Mouse (Mus musculus) intestine, embryonic 16.5 days (tissue): ENCODE results near the gene Skp2. TPM values are rescaled to one million over a fixed set of nuclear protein-coding genes. Genes with fewer than 3 reads are reported as not detected.
A peak's percentile ranks its signal among the peaks of the same experiment; 100 is the strongest.

ENCODE experiments used
- ATAC-seq: fragments of 200-750 bp; cut with Nextera tagmentation; 2 replicates; pipeline ENCODE4 v1.8.0; 2017; ENCODE audit warnings: moderate TSS enrichment, moderate library complexity
- H3K27ac ChIP-seq: fragments of 300-500 bp; sonication (generic); 2 replicates; pipeline ENCODE4 v1.5.1; 2014; ENCODE audit warnings: mild to moderate bottlenecking, low read length
- H3K27me3 ChIP-seq: fragments of 300-500 bp; sonication (generic); replicated peaks from 2 replicates; pipeline ENCODE4 v1.6.1; 2014; ENCODE audit warnings: low read length, control low read depth, mixed read lengths; ENCODE audit not compliant: control insufficient read depth, insufficient read depth
- H3K36me3 ChIP-seq: fragments of 300-500 bp; sonication (generic); 2 replicates; pipeline ENCODE4 v1.6.1; 2014; ENCODE audit warnings: low read length, control low read depth; ENCODE audit not compliant: control insufficient read depth, insufficient read depth
- H3K4me1 ChIP-seq: fragments of 300-500 bp; sonication (generic); 2 replicates; pipeline ENCODE4 v1.6.1; 2014; ENCODE audit warnings: low read length, control low read depth, mixed read lengths; ENCODE audit not compliant: control insufficient read depth, insufficient read depth
- H3K4me2 ChIP-seq: fragments of 300-500 bp; sonication (generic); 2 replicates; pipeline ENCODE4 v1.6.1; 2014; ENCODE audit warnings: low read depth, low read length, control low read depth
- H3K4me3 ChIP-seq: fragments of 300-500 bp; sonication (generic); 2 replicates; pipeline ENCODE4 v1.5.1; 2014; ENCODE audit warnings: mild to moderate bottlenecking, low read length
- H3K9ac ChIP-seq: fragments of 300-500 bp; sonication (generic); 2 replicates; pipeline ENCODE4 v1.6.1; 2014; ENCODE audit warnings: low read depth, low read length
- H3K9me3 ChIP-seq: fragments of 300-500 bp; sonication (generic); 2 replicates; pipeline ENCODE4 v1.6.1; 2016; ENCODE audit warnings: low read length, control low read depth; ENCODE audit not compliant: control insufficient read depth
- whole genome bisulfite sequencing: fragments of 180-500 bp; shearing (Covaris S2); extraction: QIAGEN DNeasy Blood & Tissue Kit; methylation state at CpG from one replicate; pipeline ENCODE4 v1.1.7; 2014; 5-methylcytosine and 5-hydroxymethylcytosine counted together
- polyA plus RNA-seq: library from polyadenylated mRNA; unstranded; fragments of >200 nt; fragmentation: Nextera tagmentation; extraction: Ambion mirVana; gene quantifications from 2 replicates; pipeline ENCODE4 v1.2.1, GENCODE M21; 2015

Gene Skp2
- polyA plus RNA-seq, 1 experiment from 2014 or later, result 47.8 TPM

DNA sequence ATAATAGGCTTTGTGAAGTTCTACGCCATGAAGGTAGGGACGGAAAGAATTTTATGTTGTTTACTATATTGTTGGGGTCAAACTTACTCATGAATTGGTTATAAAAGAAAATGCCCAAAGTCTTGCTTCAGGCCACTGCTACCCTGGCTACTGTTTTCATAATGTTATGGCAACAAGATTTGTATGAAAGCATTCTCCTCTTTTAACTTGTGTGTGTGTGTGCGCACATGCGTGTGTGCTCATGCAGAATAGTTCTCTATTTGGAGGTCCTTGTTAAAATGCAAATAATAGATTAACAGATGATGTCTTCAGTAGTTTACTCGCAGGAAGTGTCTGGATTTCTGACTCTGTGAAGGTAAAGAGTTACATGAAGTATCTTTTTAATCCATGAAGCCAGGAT lies 81.5 kb downstream of the Skp2 start:
- no peaks in the 10 kb centered on the region for H3K36me3 ChIP-seq

DNA sequence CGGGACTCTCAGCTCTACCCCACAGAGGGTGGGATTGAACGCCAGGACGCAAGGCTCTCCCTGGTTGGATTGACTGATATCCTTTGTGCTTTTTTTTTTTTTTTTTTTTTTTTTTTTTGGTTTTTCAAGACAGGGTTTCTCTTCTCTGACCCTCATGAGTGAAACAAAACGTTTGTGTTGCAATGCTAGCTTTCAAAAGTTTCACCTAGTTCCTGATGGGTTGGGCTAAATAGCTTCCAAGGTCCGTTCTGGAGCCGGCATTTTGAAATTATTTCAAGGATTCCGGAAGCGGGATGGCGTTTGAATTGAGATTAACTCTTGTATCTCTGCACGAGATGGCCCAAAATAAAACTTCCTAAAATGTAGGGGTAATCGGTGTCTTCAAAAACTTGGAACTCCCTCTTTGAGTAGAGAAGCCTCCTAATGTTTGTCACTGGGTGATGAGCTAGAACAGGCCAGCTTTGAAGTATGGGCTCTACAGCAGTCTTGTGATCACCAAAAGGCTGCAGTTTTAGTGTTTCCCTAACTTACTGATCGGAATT lies 82.1 kb downstream of the Skp2 start:
- Histone ChIP-seq H3K9ac (peak overlapping the region; percentile 42), H3K27me3 (no peaks in the 10 kb centered on the region), H3K4me1 (peaks cover 26% of the 10 kb centered on the region), H3K36me3 (no peaks in the 10 kb centered on the region), H3K27ac (peak overlapping the region; percentile 61; the same call in 1 of the 2 replicates), H3K4me2 (peak overlapping the region; percentile 83), H3K9me3 (no peaks in the 10 kb centered on the region), H3K4me3 (peak overlapping the region; percentile 94)
- ATAC-seq, result no peak
- 26% methylated on average over 12 of the region's 12 CpGs for WGBS

More for the DNA sequence above, 81.5 kb downstream of the Skp2 start:
- no peak for ATAC-seq
- Histone ChIP-seq H3K27me3 (no peaks in the 10 kb centered on the region), H3K9ac (peak overlapping the region; percentile 42), H3K4me2 (peak overlapping the region; percentile 83), H3K27ac (peak overlapping the region; percentile 61; the same call in 1 of the 2 replicates), H3K9me3 (no peaks in the 10 kb centered on the region), H3K4me3 (peak overlapping the region; percentile 94), H3K4me1 (peaks cover 29% of the 10 kb centered on the region)
- WGBS, result 62% methylated on average over 5 of the region's 5 CpGs

DNA sequence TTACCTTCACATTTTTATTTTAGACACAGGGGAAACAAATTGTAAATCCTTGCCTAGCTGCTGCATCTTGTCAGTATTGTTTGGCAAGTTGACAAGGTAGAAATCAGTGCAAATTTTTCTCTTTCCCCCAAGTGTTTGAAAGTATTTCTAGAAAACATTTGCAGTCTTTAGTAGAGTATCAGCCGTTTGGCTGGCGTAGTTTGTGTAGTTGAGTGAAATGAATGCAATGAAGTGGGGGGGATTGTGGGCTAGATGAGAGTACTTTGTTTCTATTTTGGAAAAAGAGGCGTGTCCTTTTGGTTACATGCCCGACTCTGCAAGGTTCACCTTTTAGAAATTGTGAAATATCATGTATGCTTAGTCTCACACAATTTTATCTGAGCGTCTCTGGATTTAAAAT lies 82.6 kb downstream of the Skp2 start:
- no peaks in the 10 kb centered on the region for H3K27me3 ChIP-seq
- no peaks in the 10 kb centered on the region for H3K36me3 ChIP-seq
- peaks cover 26% of the 10 kb centered on the region for H3K4me1 ChIP-seq
- H3K4me2 ChIP-seq, result peak overlapping the region; percentile 83
- peak overlapping the region; percentile 61; the same call in 1 of the 2 replicates for H3K27ac ChIP-seq
- no peaks in the 10 kb centered on the region for H3K9me3 ChIP-seq
- H3K9ac ChIP-seq, result peak overlapping the region; percentile 96
- WGBS, result 13% methylated on average over 5 of the region's 5 CpGs
- peak overlapping the region; percentile 94 for H3K4me3 ChIP-seq
- ATAC-seq, result no peak

DNA sequence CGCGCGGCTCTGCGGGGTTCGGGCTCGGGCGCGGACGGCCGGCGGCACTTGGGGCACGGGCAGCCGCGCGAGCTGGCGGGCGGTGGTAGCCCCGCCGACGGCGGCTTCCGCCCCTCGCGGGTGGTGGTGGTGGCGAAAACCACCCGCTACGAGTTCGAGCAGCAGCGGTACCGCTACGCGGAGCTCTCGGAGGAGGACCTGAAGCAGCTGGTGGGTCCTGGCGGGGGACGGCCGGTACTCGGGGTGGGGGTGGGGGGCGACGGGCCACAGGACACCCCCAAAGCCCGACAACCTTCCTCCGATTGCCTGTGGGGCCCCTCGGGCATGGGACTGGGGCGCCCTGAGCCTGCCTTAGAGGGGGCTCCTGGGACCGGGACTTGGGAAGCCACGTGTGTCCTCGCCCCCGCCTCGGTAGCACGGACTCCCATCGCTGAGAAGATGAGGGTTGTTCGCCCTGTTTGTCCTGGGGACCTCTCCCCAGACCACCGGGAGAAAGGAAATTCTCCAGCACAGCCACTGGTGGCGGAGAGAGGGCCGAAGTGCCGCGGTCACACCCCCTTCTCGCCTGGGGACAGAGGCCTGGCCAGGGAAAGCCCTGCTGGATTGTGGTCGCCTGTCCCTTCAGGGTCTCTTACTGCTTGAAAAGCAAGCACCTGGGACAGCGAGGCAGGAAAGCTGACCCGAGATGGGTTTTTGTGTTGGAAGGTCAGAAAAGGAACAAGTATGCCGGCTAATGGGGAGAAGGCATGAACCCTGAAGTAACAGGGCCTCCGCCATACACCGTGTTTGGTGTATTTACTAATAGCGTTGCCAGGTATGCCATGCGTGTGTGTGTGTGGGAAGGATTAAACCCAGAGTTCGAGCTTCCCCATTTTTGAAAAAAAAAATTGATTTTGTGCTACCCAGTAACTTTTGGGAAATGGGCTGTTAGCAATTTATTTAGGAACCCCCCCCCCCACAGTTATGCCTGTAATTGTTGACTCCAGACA lies 83.4 kb downstream of the Skp2 start:
- peak overlapping the region; percentile 94 for H3K4me3 ChIP-seq
- peak overlapping the region; percentile 96 for H3K9ac ChIP-seq
- peak overlapping the region; percentile 92 for H3K27ac ChIP-seq
- no peaks in the 10 kb centered on the region for H3K27me3 ChIP-seq
- peak overlapping the region; percentile 83 for H3K4me2 ChIP-seq
- H3K36me3 ChIP-seq, result no peaks in the 10 kb centered on the region
- H3K9me3 ChIP-seq, result no peaks in the 10 kb centered on the region
- peaks cover 26% of the 10 kb centered on the region for H3K4me1 ChIP-seq
- WGBS, result under 1% methylated on average over 66 of the region's 66 CpGs
- ATAC-seq, result peak; percentile 20

DNA sequence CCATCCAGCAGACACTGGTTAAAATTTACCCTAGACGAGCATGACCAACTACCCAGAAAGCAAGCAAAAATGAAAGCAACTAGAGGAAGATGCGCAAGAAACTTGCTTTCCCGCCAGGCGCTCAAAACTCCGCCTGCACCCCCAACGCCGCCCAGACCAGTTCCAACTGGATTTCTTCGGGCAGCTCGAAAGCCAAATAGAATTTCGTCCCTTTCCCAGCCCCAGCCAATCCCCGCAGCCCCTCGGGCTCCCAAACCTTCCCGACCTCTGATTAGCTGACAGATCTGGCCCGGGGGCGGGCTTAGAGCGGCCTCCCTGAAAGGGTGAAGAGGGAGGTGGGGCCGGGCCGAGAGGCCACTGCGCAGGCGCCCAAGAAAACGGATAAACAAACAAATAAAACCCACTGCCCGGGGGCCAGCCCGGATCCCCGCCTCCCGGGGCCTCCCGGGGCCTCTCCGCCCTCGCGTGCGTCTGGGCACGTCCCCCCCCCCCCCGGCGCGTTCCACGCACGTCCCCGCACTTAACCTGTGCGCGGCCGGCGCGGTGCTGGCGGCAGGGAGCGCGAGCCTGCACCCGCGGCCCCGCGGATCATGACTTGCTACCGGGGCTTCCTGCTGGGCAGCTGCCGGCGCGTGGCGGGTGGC lies 84.2 kb downstream of the Skp2 start, which contains the start of gene Nadk2:
Nadk2 (plus strand) TSS at position 349 of the 644 bp plus-strand sequence.
- Histone ChIP-seq H3K4me2 (peak within 1 kb of the TSS; percentile 84), H3K27ac (peak within 1 kb of the TSS; percentile 92), H3K9ac (peak within 1 kb of the TSS; percentile 96), H3K27me3 (no peaks in the 10 kb centered on the region), H3K4me3 (peak within 1 kb of the TSS; percentile 94), H3K9me3 (no peaks in the 10 kb centered on the region), H3K4me1 (peaks cover 21% of the 10 kb centered on the region), H3K36me3 (no peaks in the 10 kb centered on the region)
- ATAC-seq, result peak; percentile 97
- WGBS, result under 1% methylated on average over 36 of the region's 54 CpGs

DNA sequence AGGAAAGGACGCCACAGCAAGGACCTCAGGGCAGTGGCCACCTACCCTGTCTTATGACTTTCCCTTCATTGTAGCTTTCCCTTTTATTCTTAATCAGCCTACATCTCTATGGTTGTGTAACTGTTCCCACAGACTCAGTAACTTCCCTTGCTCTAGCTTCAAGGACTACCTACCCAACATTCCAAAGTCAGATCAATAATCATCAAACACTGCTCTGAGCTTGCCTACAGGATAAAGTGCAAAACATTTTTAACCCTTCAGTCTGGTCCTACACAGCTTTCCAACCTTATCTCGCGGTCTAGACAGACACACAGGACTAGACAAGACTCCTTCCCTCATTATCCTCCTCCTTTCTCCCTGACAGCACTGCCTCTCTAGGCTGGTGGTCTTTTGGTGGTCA lies 84.9 kb downstream of the Skp2 start:
- Histone ChIP-seq H3K27me3 (no peaks in the 10 kb centered on the region), H3K4me3 (peak overlapping the region; percentile 94), H3K4me1 (peaks cover 17% of the 10 kb centered on the region), H3K4me2 (peak overlapping the region; percentile 84), H3K9ac (peak overlapping the region; percentile 70), H3K27ac (peak overlapping the region; percentile 92), H3K36me3 (no peaks in the 10 kb centered on the region), H3K9me3 (no peaks in the 10 kb centered on the region)
- peak; percentile 12 for ATAC-seq
- 4% methylated on average over 3 of the region's 3 CpGs for WGBS

DNA sequence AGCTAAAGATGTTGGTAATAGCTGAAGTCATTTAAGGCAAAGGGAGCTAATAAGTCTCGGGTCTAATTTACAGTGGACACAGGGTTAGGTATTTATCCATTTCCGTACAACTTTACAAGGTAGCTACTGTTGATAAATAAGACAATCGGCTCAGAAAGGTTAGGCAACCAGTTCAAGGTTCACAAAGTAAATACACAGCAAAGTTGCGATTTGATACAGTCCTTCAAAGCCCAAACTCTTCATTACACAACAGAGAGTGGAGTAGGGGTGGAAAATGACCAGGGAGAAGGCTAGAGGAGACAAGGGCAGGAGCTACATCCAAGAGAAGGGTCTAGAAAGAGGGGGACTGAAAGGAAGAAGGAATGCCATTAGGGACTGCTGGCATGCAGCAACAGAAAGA lies 86.3 kb downstream of the Skp2 start:
- no peak for ATAC-seq
- peaks cover 7% of the 10 kb centered on the region; the same call in 1 of the 2 replicates for H3K4me1 ChIP-seq
- H3K27me3 ChIP-seq, result no peaks in the 10 kb centered on the region
- H3K4me3 ChIP-seq, result no peak overlapping the region
- no peak overlapping the region for H3K4me2 ChIP-seq
- no peaks in the 10 kb centered on the region for H3K36me3 ChIP-seq
- H3K9me3 ChIP-seq, result no peaks in the 10 kb centered on the region
- 67% methylated on average over 4 of the region's 4 CpGs for WGBS
- H3K27ac ChIP-seq, result no peak overlapping the region
- H3K9ac ChIP-seq, result no peak overlapping the region
